Comparison of ENCODE assay signal across 9 mouse cellular contexts in the genomic region with DNA sequence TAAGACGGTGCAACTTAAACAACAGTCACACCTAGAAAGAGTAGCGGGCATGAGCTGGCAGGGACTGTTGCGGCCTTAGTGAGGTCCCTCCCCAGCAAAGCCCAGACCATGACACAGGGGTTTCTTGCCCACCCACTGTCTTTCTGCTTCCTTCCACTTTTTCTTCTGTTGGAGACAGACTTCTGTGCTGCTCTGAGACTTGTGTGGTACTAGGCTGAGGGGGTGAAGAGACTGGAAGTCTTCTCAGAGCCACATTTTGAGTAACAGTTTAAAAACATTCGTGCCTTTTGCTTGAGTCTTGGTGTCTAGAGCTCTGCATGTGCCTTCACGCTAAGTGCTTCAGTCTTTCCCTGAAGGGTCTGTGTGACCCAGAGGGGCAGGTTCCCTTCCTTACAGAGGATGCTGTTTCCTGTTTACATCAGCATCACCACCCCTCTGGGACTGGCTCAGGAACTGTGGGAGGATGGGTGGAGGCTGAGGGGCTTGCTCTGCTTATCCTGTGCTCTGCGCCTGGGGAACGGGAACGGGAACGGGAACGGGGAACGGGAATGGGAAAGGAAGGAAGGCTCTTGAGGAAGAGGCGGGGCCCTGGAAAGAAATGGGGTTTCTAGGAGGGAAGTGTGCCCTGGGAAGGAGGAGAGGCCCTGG. TPM values are rescaled to one million over a fixed set of nuclear protein-coding genes. Genes with fewer than 3 reads are reported as not detected.
DNase-seq lines count a peak whose midpoint lies in the region; ATAC-seq lines count a peak whose summit lies in the region.
"Had no signal": no experiment of that assay in that cellular context is flagged by ENCODE, and none has a peak within 500 bp of the region (broad histone marks: within the 10 kb centered on the region; RNA-seq: fewer than 3 reads in every experiment).

No protein-coding gene starts in this region.

- ATAC-seq in midbrain, embryonic 11.5 days (ENCODE audit: low FRiP score): no peak
- ATAC-seq in midbrain, embryonic 15.5 days (replicated peaks): no peak
- no peak; the same call in 1 of the 2 replicates for ATAC-seq in intestine, embryonic 14.5 days (replicated peaks; ENCODE audit: low FRiP score, low TSS enrichment, low read depth)
- ATAC-seq in liver, embryonic 16.5 days (ENCODE audit: low read depth): peak; percentile 62
- ATAC-seq: Patski had no signal

- 81% methylated on average over 12 of the region's 12 CpGs for WGBS in midbrain, embryonic 11.5 days
- 83% methylated on average over 12 of the region's 12 CpGs for WGBS in midbrain, embryonic 15.5 days
- 51% methylated on average over 12 of the region's 12 CpGs for WGBS in intestine, embryonic 14.5 days
- WGBS in liver, embryonic 16.5 days (ENCODE audit: insufficient replicate concordance): 44% methylated on average over 12 of the region's 12 CpGs

- no peak overlapping the region for H3K4me2 ChIP-seq in midbrain, embryonic 11.5 days
- H3K4me2 ChIP-seq in midbrain, embryonic 15.5 days: no peak overlapping the region
- H3K4me2 ChIP-seq in intestine, embryonic 14.5 days (ENCODE audit: low read length): no peak overlapping the region; the same call in 1 of the 2 replicates
- no peak overlapping the region for H3K4me2 ChIP-seq in liver, embryonic 16.5 days (ENCODE audit: low read depth, low read length)

- peak; percentile 75 for DNase-seq in midbrain, embryonic 11.5 days (ENCODE audit: low spot score, missing footprints)
- peak; percentile 56 for DNase-seq in gastrocnemius, postnatal 14 days
- DNase-seq in intestine, embryonic 14.5 days (ENCODE audit: low spot score): no peak
- DNase-seq in left cerebral cortex, postnatal 36 days (ENCODE audit: low spot score in 2 of 2): no peak
- no peak for DNase-seq in retina, embryonic 14.5 days (ENCODE audit: low spot score)
- no peak for DNase-seq in cerebellum, adult 9-10 months

- H3K4me1 ChIP-seq in midbrain, embryonic 11.5 days (ENCODE audit: control insufficient read depth, insufficient read depth, low read length): peaks cover 25% of the 10 kb centered on the region
- peaks cover 24% of the 10 kb centered on the region for H3K4me1 ChIP-seq in midbrain, embryonic 15.5 days
- H3K4me1 ChIP-seq in intestine, embryonic 14.5 days (replicated peaks; ENCODE audit: control insufficient read depth, insufficient read depth, low read length): peaks cover 35% of the 10 kb centered on the region
- peaks cover 24% of the 10 kb centered on the region for H3K4me1 ChIP-seq in liver, embryonic 16.5 days (ENCODE audit: control insufficient read depth, low read depth, low read length)

- H3K36me3 ChIP-seq in midbrain, embryonic 11.5 days (ENCODE audit: control insufficient read depth, insufficient read depth, low read length): no peaks in the 10 kb centered on the region
- no peaks in the 10 kb centered on the region; the same call in 1 of the 2 replicates for H3K36me3 ChIP-seq in midbrain, embryonic 15.5 days (replicated peaks)
- H3K36me3 ChIP-seq in intestine, embryonic 14.5 days (ENCODE audit: control insufficient read depth, insufficient read depth, low read length): 0 out of 2 replicates have a peak, but pooled peaks cover 3% of the 10 kb centered on the region
- no peaks in the 10 kb centered on the region for H3K36me3 ChIP-seq in liver, embryonic 16.5 days (ENCODE audit: control insufficient read depth, insufficient read depth)

- no peak overlapping the region for H3K27ac ChIP-seq in midbrain, embryonic 11.5 days (ENCODE audit: low read depth, low read length)
- H3K27ac ChIP-seq in midbrain, embryonic 15.5 days: no peak overlapping the region
- H3K27ac ChIP-seq in intestine, embryonic 14.5 days (ENCODE audit: low read depth): peak overlapping the region; percentile 45; the same call in 1 of the 2 replicates
- H3K27ac ChIP-seq in liver, embryonic 16.5 days (ENCODE audit: low read length): peak overlapping the region; percentile 64

- H3K4me3 ChIP-seq in midbrain, embryonic 11.5 days (ENCODE audit: low read depth, low read length): no peak overlapping the region
- no peak overlapping the region for H3K4me3 ChIP-seq in midbrain, embryonic 15.5 days
- H3K4me3 ChIP-seq in intestine, embryonic 14.5 days (ENCODE audit: low read depth, low read length): no peak overlapping the region
- H3K4me3 ChIP-seq in liver, embryonic 16.5 days (ENCODE audit: low read depth, low read length): no peak overlapping the region

- H3K27me3 ChIP-seq in midbrain, embryonic 11.5 days (ENCODE audit: control insufficient read depth, insufficient read depth, low read length): no peaks in the 10 kb centered on the region
- H3K27me3 ChIP-seq in midbrain, embryonic 15.5 days (replicated peaks): no peaks in the 10 kb centered on the region
- H3K27me3 ChIP-seq in intestine, embryonic 14.5 days (replicated peaks; ENCODE audit: control insufficient read depth, insufficient read depth, low read length): no peaks in the 10 kb centered on the region
- no peaks in the 10 kb centered on the region for H3K27me3 ChIP-seq in liver, embryonic 16.5 days (ENCODE audit: control insufficient read depth, insufficient read depth, low read depth, low read length)
- H3K27me3 ChIP-seq: Patski had no signal

- no peaks in the 10 kb centered on the region for H3K9me3 ChIP-seq in midbrain, embryonic 11.5 days (ENCODE audit: control insufficient read depth, low read length)
- 0 out of 2 replicates have a peak, but pooled peaks cover 2% of the 10 kb centered on the region for H3K9me3 ChIP-seq in midbrain, embryonic 15.5 days
- no peaks in the 10 kb centered on the region for H3K9me3 ChIP-seq in intestine, embryonic 14.5 days (ENCODE audit: control insufficient read depth, low read length)
- H3K9me3 ChIP-seq in liver, embryonic 16.5 days (replicated peaks; ENCODE audit: control insufficient read depth, low read length): no peaks in the 10 kb centered on the region

- no peak overlapping the region for H3K9ac ChIP-seq in midbrain, embryonic 11.5 days (ENCODE audit: low read length)
- H3K9ac ChIP-seq in midbrain, embryonic 15.5 days: no peak overlapping the region
- H3K9ac ChIP-seq in intestine, embryonic 14.5 days (ENCODE audit: low read length): 0 out of 2 replicates have a peak overlapping the region, but pooled peaks have one; percentile 3
- H3K9ac ChIP-seq in liver, embryonic 16.5 days (ENCODE audit: low read depth, low read length): no peak overlapping the region

- intact Hi-C loops in gastrocnemius, postnatal 14 days (cut with DNase I; ENCODE audit: low total_unique reads): no loop called here
- intact Hi-C loops in left cerebral cortex, postnatal 36 days (cut with DNase I): no loop called here

RNA-seq across cellular contexts. Expression of a gene that starts 21.7 kb away (rescaled TPM):
- polyA plus RNA-seq in midbrain, embryonic 11.5 days (2014; fragmentation: Nextera tagmentation; extraction: Ambion mirVana): 25.6 and 30.7 TPM in 2 replicates
- polyA plus RNA-seq in midbrain, embryonic 15.5 days (2015; fragmentation: Nextera tagmentation; extraction: Ambion mirVana): 41.7 and 41.8 TPM in 2 replicates
- total RNA-seq in gastrocnemius, postnatal 14 days (2021): 10 to 100 TPM; 22.2 to 22.4 TPM
- polyA plus RNA-seq in intestine, embryonic 14.5 days (2014; fragmentation: Nextera tagmentation; extraction: Ambion mirVana): 21.3 and 22.5 TPM in 2 replicates
- 8.2 and 9.0 TPM in 2 replicates for polyA plus RNA-seq in liver, embryonic 16.5 days (2015; fragmentation: Nextera tagmentation; extraction: Ambion mirVana)
- 100 to 1,000 TPM; 245 to 264 TPM for total RNA-seq in left cerebral cortex, postnatal 36 days (2021)

RNA-seq across cellular contexts. Expression of a gene that starts 31.5 kb away (rescaled TPM):
- 405 and 408 TPM in 2 replicates for polyA plus RNA-seq in midbrain, embryonic 11.5 days (2014; fragmentation: Nextera tagmentation; extraction: Ambion mirVana)
- polyA plus RNA-seq in midbrain, embryonic 15.5 days (2015; fragmentation: Nextera tagmentation; extraction: Ambion mirVana): 92.3 and 96.8 TPM in 2 replicates
- 10 to 100 TPM; 24.7 to 29.9 TPM for total RNA-seq in gastrocnemius, postnatal 14 days (2021)
- 296 and 298 TPM in 2 replicates for polyA plus RNA-seq in intestine, embryonic 14.5 days (2014; fragmentation: Nextera tagmentation; extraction: Ambion mirVana)
- polyA plus RNA-seq in liver, embryonic 16.5 days (2015; fragmentation: Nextera tagmentation; extraction: Ambion mirVana): 202 and 255 TPM in 2 replicates
- total RNA-seq in left cerebral cortex, postnatal 36 days (2021): 10 to 100 TPM; 41.0 to 49.3 TPM

RNA-seq across cellular contexts. Expression of a gene that starts 37.0 kb away (rescaled TPM):
- 54.2 and 57.1 TPM in 2 replicates for polyA plus RNA-seq in midbrain, embryonic 11.5 days (2014; fragmentation: Nextera tagmentation; extraction: Ambion mirVana)
- 42.9 and 48.0 TPM in 2 replicates for polyA plus RNA-seq in midbrain, embryonic 15.5 days (2015; fragmentation: Nextera tagmentation; extraction: Ambion mirVana)
- 10 to 100 TPM; 20.4 to 22.1 TPM for total RNA-seq in gastrocnemius, postnatal 14 days (2021)
- polyA plus RNA-seq in intestine, embryonic 14.5 days (2014; fragmentation: Nextera tagmentation; extraction: Ambion mirVana): 36.0 and 36.4 TPM in 2 replicates
- 14.8 and 15.0 TPM in 2 replicates for polyA plus RNA-seq in liver, embryonic 16.5 days (2015; fragmentation: Nextera tagmentation; extraction: Ambion mirVana)
- 10 to 100 TPM; 29.5 to 34.9 TPM for total RNA-seq in left cerebral cortex, postnatal 36 days (2021)

Comparison
In these comparisons a context has a peak if more than half of its experiments do, and no peak if none do; other contexts are left out.
1. DNase-seq: peak in midbrain, embryonic 11.5 days (single experiment) and gastrocnemius, postnatal 14 days (single experiment); none in intestine, embryonic 14.5 days (single experiment), left cerebral cortex, postnatal 36 days (0 of 2), retina, embryonic 14.5 days (single experiment) and cerebellum, adult 9-10 months (single experiment).
2. H3K27ac ChIP-seq: peak in intestine, embryonic 14.5 days (single experiment) and liver, embryonic 16.5 days (single experiment); none in midbrain, embryonic 11.5 days (single experiment) and midbrain, embryonic 15.5 days (single experiment).